Mouse (Mus musculus): Measurements from ENCODE around the gene Mmp15.

Gene Mmp15

DNA sequence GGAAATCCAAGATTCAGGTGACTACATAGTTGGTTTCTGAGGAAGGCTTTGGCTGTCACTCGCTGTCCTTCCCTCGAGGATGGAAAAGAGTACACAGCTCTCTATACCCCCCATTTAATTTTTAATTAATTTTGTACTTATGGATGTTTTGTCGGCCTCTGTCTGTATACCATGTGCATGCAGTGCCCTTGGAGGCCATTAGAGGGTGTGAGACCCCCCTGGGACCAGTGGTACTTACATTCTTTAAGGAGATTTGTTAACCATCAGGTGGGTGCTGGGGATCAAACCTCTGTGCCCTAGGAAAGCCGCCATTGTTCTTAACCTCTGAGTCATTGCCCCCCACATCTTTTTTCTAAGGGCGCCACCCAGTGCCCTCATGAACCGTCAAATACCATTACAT is 7.4 kb upstream of the Mmp15 start:
- DNase-seq, result no peak

DNA sequence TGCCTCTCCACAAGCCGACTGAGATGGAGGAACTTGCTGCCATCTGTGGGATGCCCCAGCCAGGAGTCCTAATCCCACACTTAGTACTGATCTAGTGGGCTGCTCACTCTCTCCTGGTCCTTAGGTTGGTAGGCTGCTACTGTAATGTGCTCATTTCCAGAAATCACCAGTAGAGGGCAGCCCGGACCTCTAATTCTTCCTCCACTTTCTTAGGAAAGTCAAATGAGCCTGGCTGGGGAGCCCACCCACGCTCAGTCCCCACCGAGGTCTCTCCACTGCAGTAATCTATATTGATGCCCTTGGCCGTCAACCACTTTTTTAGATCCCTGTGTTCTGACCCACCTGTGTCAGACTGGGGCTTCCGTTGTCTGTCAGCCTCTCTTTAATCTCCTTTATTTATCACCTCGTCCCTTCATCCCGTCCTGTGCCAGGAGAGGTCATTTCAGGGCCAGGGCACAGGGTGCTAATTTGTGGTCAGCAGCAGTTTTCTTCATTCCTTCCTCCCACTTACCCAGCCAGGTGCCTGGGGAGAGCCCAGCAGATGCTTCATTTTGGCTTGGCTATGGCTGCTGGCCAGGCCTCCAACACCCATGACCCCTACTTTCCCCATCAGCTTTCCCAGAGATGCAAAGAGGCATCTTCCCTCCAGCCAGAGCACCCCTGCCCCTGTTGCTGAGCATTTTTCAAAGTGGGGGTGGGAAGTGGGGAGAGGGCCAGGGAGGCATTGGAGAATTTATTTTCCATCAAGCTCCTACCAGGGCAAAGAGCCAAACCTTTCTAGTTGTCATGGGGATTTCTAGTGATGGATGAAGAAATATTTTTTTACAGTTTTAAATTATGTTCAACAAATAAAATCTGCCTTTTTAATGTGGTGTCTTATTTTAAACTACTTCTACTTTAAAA is 5.2 kb upstream of the Mmp15 start:
- peak; percentile 63 to 71 for DNase-seq

DNA sequence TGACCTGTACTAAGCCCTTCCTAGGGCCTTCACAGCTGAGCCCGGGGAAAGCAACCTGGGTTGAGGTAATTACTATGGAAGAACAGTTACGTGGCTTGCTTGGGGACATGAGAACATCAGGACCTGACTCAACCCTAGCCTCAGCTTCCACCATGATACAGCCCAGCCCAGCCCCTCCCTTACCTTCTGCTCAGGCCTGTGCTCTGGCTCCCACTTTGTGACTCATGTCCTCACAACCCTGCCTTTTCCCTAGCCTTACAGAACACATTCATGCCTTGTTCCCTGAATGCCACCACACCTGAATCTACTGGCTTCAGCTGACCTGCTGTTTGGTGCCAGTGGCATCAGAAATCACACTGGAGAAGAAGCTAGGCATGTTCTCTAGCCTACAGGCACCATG is 3.7 kb upstream of the Mmp15 start:
- no peak for DNase-seq

DNA sequence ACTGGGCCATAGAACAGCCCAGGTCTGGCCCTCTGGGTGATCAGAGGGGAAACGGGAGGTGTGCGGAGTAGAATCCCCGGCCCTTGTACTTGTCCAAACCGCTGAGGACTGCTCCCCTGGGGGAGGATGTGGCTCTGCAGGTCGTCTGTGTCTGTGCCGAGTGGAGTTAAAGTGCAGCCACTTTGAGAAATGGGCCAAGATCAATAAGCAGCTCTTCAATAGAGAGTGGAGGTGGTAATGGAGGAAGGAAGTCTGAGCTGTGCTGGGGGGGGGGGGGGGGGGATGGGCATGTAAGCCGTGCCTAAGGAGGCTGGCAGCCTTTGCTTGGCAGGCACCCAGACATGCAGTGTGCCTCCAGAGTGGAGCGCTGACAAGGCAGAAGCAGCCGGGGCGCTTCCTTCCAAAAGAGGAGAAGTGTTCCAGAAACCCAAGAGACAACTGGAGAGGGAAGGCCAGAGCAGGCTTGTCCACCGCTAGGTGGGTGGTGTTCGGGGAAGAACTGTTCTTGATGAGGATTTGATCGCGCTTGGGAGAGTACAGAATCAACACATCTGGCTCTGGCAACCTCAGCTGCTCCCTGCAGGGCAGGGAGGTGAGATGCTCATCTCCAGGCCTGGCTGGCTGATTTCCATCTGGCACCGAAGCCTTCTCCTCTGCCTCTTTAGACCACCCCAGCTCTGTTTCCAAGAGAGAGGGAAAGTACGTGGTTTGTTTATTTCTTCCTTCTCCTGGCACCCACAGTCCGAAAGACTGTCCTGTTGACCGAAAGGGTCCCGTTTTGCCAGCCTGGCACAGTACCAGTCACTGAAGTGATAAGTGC is 3.0 kb upstream of the Mmp15 start:
- peak; percentile 74 to 79 for DNase-seq

DNA sequence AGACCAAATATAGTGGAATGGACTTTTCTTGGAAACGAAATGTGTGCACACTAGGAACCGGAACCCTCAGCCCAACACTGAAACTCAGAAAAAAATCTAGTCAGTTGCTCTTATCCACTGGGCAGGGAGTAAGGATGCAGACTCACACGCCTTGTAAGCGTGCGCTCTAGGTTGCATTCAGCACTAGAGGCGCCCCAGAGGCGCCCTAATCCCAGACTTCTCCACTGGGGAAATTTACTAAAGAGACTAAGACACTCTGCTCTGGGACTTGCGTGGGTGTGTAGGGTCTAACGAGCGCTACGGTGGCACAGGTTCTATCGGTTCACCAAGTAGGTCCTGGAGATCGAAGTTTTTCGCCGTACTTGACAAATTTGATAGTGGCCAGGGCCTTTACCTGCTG is 607 bp upstream of the Mmp15 start:
- DNase-seq, result peak in 1 of 2 experiments; percentile 44

DNA sequence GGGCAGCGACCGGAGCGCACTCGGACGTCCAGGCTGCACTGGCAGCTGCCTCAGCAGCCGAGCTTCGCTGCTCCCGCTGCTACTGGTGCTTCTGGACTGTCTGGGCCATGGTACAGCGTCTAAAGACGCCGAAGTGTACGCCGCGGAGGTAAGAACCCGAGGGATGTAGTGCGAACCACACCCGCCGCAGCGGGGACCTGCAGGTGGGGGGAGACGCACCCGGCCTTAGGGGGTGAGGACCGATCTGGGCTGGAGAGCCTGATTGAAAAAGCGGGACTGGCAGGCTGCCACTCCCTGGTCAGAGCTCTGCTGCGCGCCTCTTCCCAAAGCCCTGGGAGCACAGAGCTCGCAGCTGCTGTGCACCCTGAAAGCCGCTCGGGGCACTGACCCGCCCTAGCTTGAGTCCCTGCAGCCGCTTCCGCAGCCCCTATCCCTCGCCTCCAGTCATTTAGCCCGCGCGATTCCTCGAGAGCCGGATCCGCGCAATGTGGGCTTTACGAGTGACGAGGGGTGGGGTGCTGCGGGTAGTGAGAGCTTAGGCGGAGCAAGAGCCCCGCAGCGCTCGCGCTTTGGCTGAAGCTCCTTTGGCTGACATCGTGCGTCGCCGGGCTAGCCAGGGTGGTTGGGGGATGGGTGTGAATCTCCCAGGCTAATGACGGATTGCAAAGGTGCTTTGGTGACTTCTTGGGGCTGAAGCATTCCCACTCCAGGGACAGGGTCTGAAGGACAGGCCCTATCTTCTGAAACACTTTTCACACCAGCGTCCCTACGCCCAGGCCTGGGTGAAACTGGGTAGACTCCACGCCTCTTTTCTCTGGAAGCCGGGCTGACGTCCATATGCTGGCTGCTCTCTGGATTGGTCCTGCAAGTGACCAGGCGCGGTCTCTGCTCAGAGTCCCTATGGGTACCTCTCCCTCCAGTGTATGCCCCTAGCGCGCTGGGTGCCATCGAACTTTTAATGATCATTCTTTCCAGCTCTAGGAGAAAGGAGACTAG is 1.1 kb downstream of the Mmp15 start:
- DNase-seq, result peak; percentile 47 to 56

DNA sequence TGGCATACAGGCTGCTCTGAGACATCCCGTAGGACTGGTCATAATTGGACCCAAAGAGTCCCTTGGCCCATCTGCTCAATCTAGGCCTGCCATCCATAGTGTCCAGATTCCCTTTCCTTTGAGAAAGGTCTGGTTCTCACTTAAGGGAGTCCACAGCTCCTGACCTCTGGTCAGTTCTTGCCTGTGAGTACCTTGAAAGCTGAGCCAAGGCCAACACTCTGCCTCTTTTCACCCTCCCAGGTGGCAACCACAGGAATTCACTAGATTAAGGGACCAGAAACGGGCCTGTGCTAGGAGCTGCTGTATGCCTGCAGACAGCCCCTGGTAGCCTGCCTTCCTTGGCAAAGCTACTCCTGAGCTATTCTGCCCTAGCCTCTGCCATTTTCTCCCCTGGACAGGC is 2.5 kb downstream of the Mmp15 start:
- DNase-seq, result peak; percentile 76 to 81

DNA sequence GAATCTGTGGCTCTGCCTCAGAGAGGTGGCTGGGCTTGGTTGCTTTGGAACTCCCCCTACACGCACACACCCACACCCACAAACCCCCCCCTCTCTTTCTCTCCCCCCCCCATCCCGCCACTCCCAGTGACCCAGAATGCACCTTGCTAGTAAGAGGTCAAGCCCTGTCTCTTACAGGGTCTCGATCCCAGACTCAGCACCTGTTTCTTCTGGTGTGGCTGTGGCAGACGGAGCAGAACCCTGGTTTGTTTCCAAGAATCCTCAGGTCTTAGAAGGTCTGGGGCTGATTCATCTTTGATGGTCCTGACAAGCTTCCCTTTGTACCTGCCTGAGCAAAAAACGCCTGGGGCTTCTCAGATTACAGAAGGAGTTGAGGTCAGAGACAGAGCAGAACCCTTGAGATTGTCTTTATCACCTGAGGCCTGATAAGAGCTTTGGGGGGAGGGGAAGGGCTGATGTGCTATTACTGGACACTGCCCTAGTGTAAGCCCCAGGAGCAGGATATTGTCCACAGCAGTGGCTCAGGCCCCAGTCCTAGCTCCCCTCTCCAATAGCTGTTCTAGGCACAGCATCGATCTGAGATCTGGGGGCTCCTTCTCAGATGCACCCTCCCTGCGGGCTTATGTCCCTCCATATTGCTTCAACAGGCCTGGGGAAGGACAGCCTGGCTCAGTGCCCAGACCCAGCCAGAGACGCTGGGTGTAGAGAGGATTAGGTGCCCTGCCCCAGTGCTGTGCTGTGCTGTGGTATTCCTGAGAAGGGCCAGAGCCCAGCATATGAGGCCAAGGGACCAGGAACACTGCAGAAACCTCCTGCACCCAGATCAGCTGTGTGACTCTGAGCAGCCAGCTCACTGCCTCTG is 6.7 kb downstream of the Mmp15 start:
- DNase-seq, result peak; percentile 42 to 57

DNA sequence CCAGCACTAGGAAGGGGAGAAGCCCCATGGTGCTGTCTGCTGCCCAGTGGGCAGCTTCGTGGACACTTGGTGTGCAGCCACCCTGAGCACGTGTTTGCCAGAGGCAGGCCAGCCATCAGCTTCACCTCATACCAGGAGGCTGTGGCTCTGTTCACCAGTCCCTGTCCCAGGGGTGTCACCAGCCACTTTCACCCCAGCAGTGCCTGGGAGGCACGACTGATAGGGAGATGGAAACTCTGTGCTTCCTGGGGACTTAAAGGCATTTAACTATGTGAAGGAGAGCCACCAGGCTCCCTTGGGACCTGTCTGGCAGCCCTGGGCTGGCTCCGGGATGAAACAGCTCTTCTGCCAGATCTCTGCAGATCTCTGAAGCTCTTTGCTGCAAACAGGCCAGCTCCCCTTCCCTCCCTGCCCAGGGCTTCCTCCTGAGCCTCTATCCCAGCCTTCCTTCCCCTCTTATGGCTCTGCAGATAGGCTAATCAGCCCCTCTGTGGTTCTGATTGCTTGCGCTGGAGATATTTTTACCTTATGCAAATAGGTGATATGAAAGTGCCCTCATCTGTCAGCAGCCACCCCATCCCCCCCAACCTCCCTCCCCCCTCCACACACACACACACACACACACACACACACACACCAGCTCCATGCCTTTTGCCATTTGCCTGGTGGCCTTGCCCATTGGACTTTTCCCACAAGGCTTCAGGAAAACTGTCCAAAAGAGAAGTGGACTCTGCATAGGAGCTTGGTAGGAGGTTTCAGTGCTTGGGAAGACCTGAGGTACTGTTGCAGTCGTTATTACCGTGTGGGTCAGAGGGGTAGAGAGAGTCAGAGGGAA is 8.3 kb downstream of the Mmp15 start:
- DNase-seq, result no peak

DNA sequence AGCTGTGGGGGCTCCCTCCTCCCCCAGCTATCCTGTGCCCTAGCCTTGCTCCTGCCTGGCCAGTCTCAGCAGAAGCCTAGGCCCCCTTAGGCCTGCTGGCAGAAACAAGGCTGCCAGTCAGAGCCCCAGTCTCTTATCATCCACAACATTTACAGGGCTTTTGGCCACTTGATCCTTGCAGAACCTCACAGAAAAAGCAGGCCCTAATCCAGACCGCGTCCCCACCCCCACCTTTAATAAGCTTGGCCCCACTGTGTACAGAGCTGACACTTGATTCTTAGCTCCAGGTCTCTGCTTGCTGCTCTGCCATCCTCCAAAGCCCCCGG is 8.9 kb downstream of the Mmp15 start:
- no peak for DNase-seq

DNA sequence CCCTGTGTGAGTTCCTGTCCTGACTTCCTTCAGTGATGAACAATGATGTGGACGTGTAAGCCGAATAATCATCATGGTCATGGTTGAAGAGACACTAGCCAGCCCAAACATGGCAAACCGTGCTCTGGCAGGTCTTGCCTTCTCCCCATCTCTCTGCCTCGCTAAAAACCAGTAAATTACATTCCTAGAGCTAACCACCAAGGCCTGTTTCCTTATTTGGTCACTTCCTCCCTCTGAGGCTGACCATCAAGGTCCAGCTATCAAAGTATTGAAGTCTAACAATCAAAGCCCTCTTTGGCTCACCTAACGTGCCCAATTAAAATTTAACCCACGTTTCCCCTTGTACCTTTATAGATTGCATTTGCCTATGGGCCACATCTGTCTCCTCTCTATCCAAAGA is 10.2 kb downstream of the Mmp15 start:
- no peak for DNase-seq

DNA sequence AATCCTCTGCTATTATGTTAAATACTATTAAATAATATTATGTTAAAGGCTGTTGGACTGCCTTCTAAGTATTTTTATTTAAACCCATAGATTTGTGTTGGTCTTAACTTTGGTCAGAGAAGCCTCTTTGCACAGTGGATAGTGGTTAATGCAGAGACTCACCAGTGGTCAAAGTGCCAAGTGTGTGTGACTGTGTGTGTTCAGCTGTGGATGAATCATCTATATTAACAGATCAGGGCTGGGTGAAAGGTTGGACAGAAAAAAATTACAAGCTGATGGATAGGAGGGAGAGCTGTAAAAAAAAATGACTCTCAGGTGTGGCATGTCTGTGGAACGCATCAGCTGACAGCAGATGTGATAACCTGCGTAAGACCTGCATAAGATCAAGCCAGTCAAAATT is 11.8 kb downstream of the Mmp15 start:
- no peak for DNase-seq

DNA sequence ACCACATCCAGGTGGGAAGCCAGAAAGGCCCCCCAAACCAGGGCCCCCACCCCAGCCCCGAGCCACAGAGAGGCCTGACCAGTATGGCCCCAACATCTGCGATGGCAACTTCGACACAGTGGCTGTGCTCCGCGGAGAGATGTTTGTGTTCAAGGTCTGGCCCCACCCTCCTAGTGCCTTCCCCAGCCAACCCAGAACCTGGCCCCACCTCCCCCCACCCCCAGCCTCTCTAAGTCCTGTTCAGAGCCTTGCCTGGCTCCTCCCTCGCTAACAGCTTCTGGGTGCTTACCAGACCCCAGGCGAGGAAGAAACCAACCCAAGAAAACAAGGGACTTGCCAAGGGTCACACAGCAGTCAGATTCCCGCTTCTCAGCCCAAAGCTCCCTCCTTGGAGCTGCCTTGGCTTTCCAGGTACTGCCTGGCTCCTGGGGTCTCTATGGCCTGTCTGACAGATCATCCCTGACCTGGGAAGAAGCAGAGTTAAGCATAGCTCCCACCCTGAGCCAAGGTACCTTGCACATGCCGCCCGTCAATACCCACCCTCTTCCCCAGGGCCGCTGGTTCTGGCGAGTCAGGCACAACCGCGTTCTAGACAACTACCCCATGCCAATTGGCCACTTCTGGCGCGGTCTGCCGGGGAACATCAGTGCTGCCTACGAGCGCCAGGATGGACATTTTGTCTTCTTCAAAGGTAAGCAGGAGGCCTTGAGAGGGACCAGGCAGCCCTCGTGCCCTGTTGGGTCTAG is 17.7 kb downstream of the Mmp15 start:
- DNase-seq, result peak in 1 of 2 experiments; percentile 47

DNA sequence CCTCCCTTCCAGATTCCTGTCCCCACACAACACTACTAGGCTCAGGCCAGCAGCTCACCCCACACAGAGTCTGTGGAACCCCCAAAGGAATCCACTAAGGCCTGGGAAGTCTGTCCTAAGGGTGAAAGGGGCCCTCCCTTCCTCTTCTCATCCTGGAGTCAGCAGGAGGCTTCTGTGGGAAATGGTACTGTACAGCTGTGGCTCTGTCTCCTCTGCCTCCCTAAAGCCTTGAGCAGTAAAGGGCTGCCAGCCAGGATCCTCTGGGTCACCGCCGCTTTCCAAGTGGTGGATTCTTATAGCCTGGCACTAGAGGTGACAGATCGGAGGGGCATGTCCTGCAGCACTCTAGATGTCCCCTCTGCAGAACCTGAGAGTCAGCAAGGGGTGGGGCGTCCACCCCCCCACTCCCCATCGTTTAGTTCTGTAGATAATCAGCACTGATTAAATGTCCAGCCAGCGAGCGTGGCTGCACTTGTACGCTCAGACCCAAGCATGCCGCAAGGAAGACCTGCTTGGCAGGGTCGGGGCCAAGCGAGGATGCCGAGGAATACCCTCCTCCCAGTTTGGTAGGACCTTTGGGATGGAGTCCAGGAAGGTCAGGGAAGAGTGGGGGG is 21.4 kb downstream of the Mmp15 start:
- DNase-seq, result no peak

DNA sequence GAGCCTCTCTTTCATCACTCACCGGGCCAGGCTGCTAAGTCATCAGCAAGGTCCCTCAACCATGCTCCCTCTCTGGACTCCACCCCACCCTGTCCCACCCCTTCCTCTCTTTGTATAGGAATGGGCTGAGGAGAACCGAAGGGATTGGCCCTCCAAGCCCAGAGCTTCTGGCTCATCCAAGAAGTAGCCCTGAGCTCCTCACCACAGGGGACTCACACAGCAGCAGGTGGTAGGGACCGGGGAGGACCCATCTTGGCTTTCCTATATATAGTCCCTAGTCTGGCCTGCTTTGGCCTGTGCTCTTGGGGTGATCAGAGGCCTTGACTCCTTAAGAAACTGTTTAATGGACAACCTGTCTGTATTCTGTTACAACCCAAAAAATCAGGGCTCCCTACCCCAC is 22.4 kb downstream of the Mmp15 start:
- no peak for DNase-seq

DNA sequence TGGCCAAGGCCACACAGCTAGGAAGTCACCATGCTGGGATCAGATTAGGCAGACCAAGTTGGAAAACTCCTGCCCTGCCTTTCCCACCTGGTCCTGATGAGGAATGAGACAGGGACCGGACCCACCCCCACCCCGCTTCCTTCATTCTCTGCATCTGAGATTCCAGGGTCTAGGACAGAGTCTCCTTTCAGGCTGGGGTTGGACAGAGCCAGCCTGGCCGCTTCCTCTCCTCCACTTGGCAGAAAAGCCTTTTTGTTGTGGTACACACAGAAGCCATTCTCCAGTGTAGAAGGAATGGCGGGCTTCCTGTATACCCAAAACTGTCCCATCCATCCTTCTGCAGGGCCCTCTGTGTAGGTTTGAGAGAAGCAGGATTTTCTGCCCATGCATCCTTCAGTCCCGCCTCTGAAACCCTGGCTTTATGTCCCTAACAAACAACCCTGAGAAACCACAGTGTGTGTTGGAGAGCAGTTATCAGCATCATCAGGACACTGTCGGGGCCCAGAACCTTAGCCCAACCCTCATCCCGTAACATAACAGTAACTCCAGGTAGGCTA is 23.4 kb downstream of the Mmp15 start:
- no peak for DNase-seq

DNA sequence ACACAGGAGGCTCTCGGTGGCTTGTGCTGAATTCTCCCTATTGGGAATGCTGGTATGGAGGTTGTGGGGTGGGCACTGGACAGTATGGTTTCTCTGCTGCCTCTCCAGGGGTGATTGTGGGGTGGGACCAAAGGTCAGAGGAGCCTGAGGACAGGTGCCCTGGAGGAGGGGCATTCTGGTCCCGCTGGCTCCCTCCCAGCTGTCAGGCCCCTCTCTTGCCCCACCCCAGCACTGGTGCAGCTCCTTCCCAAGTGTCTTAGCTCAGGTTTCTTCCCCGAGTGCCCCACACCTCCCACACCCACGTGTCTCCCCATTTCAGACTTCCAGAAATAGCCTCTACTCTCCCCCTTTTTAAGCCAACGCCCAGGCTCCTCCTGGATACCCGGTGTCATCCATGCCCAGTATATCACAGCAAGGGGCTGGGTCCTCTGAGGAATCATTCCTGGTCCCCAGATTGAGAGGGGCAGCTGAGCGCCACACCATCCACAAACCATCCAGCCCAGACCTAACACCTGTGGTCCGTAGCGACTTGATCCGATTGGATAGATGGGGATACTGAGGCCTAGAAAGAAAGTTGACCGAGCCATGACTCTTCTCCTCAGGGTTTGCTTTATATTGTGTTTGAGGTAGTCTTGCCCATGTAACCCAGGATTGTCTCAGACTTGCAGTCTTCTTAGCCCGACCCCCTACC is 24.4 kb downstream of the Mmp15 start:
- DNase-seq, result peak in 1 of 2 experiments; percentile 39

DNA sequence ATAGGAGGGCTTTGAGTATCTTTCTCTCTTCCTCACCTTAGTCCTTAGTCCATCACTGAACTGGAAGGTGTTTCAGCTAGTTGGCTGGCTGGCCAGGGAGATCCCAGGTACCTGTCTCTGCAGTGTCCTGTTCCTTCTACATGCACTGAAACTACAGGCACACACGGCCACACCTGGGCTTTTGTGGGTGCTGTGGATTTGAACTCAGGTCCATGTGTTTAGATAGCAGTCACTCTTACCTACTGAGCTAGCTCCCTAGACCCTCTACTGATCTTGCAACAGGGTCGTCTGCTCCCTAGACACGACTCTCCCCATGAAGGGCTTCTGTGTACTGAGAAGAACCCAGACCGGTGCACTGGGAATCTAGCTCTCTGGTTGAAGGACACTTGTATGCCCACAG is 25.0 kb downstream of the Mmp15 start:
- no peak for DNase-seq

DNA sequence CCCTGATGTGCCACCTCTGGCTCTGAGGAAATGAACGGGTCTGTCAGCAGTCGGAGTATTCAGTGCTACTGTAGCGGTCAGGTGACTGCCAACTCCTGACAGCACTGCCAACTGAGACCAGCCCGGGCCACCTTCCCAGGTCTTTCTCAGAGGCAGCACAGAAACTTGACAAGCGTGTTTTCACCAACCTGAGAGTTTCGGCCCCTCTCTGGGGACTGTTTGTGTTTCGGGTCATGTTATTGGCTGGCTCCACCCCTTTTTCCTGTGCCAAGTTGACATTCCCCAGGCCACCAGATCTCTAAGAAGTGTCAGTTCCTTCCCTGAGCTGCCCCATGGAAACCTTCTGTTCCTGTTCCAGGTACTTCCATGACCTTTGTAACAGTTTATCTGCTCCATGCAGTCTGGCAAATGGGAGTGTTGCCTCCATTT is 25.8 kb downstream of the Mmp15 start:
- peak; percentile 88 to 93 for DNase-seq

All from lung, adult 18-20 months (tissue).